Mouse (Mus musculus): ENCODE measurements around the gene Cep295nl. TPM values are rescaled to one million over a fixed set of nuclear protein-coding genes. Genes with fewer than 3 reads are reported as not detected.
"Not testable (repeated sequence)": the region's sequence is repeated elsewhere in the genome, so short reads cannot be mapped to it uniquely, and the experiment has no call there.

Gene Cep295nl
- 0.23 and 0.24 TPM in 2 replicates for polyA plus RNA-seq (2015; fragmentation: Nextera tagmentation; extraction: Ambion mirVana)

DNA sequence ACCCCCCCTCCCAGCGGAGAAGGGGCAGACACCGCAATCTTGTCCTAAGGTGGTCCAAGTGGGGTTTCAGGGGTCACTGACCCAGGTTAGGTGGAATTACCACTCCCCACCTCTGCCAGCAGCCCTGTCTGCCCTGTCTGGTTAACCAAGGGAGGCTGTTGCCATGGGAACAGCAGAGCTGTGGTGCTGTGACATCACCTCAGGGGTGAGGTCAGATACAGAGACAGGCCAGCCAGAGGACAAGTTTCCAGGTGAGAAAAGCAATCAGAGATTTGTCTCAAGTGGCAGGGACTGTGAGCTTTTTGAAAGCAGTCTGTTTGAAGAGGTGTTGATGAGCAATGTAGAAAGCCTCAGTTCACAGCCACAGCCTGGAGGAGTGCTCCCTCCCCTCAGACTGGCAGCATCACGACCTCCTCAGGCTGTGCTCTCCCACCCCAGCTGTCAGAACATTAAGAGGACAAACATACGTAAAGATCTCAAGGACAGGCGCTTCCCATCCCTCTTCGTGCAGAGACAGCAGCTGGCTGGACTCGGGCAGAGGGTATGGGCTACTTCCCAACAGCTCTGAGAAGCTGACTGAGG is at the start of gene Cep295nl:
Gene Cep295nl (minus strand): TSS at position 101 of the 582 bp plus-strand sequence.
- 31% methylated on average over 7 of the region's 7 CpGs for WGBS
- Histone ChIP-seq H3K9ac (no peak within 1 kb of the TSS), H3K4me2 (replicated peaks) (no peak within 1 kb of the TSS), H3K4me3 (replicated peaks) (no peak within 1 kb of the TSS), H3K36me3 (no peaks in the 10 kb centered on the region), H3K9me3 (no peaks in the 10 kb centered on the region), H3K27me3 (replicated peaks) (no peaks in the 10 kb centered on the region), H3K4me1 (replicated peaks) (peaks cover 29% of the 10 kb centered on the region), H3K27ac (no peak within 1 kb of the TSS)
- ATAC-seq, result no peak

DNA sequence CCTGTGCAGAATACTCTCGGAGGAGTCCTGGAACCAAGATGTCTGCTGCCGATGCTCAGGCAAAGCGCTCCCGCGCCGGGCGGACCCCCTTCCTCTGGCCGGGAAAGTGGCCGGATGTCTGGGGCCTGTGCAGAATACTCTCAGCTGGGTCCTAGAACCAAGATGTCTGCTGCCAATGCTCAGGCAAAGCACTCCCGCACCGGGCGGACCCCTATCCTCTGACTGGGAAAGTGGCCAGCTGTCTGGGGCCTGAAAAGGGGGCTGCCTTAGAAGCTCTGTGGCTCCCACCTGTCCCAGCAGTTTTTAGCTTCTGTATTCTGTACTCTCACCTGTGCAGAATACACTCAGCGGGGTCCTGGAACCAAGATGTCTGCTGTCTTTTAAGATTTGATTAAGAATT is 45.5 kb upstream of the Cep295nl start:
- H3K4me1 ChIP-seq (replicated peaks); H3K36me3 ChIP-seq; H3K27ac ChIP-seq; H3K4me2 ChIP-seq (replicated peaks); H3K4me3 ChIP-seq (replicated peaks); H3K27me3 ChIP-seq (replicated peaks); H3K9me3 ChIP-seq; H3K9ac ChIP-seq; ATAC-seq: not testable (repeated sequence)
- WGBS, result 93% methylated on average over 13 of the region's 13 CpGs

DNA sequence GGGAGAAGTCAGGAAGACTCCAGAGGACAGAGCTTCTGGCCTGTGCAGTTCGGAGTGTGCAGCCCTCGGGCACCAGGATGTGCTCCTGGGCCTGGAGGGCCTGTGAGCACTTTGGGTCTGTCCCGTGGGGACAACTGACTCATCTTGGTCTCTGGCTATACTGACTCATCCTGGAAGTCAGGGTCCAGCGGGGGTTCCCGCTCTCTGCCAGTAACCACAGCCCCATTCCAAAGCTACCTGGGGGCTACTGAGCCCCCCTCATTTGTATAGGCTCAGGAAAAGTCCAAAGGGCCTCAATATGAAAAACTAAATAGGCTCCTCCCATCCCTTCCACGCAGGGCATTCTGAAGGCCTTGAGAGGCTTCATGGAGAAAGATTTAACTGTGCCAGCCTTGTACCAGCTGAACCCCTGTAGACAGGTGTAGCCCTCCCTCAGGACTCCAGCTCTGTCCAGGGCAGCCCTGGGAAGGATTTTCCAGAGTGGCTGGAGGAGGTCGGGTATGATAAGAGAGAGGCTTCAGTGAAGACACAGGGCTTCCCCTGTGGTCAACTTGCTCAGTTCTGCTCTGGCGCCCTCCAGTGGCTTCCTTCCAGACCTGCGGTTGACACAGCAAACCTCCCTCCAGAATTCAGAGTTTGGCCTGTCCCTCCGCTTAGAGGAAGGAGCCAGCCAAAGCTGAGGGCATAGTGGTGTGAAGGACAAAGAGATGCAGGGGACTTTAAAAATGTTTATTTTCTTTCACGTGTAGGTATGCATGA is 37.1 kb upstream of the Cep295nl start:
- Histone ChIP-seq H3K4me3 (replicated peaks) (no peak overlapping the region), H3K4me2 (replicated peaks) (no peak overlapping the region), H3K9me3 (no peaks in the 10 kb centered on the region), H3K4me1 (replicated peaks) (peaks cover 8% of the 10 kb centered on the region; the same call in 1 of the 2 replicates), H3K27me3 (replicated peaks) (no peaks in the 10 kb centered on the region), H3K36me3 (no peaks in the 10 kb centered on the region), H3K27ac (no peak overlapping the region), H3K9ac (no peak overlapping the region)
- peak; percentile 65 for ATAC-seq
- WGBS, result 41% methylated on average over 11 of the region's 11 CpGs

DNA sequence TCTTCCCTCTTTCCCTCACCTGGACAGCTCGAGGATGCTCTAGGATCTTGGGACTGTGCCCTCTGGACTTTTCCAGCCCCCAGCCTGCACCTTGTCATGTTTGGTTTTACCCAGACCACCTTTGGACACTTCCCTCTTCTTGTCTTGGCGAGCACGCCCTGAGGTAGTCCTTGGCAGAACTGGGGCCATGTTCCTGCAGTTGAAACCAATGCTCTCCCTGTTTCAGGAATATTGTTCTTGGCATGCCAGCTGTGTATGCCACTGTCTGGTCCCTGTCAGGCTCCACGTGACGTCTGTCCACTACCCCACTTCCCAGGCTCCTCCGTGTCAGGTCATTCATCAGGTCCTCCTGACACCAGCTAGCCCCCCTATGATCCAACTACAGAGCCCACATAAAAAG is 36.4 kb upstream of the Cep295nl start:
- no peak for ATAC-seq
- 85% methylated on average over 6 of the region's 6 CpGs for WGBS
- no peaks in the 10 kb centered on the region for H3K27me3 ChIP-seq (replicated peaks)
- no peaks in the 10 kb centered on the region for H3K36me3 ChIP-seq
- H3K4me2 ChIP-seq (replicated peaks), result no peak overlapping the region
- H3K4me3 ChIP-seq (replicated peaks), result no peak overlapping the region
- no peak overlapping the region for H3K27ac ChIP-seq
- no peak overlapping the region for H3K9ac ChIP-seq
- peaks cover 8% of the 10 kb centered on the region; the same call in 1 of the 2 replicates for H3K4me1 ChIP-seq (replicated peaks)
- H3K9me3 ChIP-seq, result no peaks in the 10 kb centered on the region

DNA sequence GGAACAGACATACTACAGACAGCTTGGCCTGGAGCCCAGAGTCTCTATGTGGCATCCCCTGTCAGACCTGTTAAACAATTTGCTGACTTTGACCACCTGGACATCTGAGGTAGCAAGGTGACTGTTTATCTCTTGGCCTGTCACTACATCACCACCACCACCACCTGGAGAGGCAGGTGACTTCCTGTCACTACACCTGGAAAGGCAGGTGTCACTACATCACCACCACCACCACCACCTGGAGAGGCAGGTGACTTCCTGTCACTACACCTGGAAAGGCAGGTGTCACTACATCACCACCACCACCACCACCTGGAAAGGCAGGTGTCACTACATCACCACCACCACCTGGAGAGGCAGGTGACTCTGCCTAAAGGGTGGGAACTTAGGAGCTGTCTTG is 34.0 kb upstream of the Cep295nl start:
- not testable (repeated sequence) for H3K9me3 ChIP-seq; H3K4me3 ChIP-seq (replicated peaks); H3K27me3 ChIP-seq (replicated peaks); H3K4me1 ChIP-seq (replicated peaks); H3K9ac ChIP-seq; H3K36me3 ChIP-seq; H3K27ac ChIP-seq; ATAC-seq; H3K4me2 ChIP-seq (replicated peaks)

DNA sequence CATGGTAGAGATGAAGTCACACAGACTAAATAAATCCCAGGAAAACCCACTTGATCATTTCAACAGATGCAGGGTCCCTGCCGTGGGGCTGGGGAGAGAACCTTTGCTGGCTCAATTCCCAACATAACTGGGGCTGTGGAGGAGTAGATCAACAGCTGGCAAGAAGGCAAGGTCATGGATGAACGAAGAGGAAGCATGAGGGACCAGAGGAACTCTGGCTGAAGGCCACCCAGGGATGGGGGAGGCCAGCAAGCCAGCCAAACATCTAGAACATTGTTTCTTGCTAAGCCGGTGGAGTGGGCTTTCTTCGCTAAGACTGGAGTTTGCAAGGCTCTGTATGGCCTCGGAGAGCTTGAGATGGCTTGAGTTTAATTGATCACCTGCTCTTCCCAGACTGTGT is 33.6 kb upstream of the Cep295nl start:
- 52% methylated on average over 5 of the region's 5 CpGs for WGBS
- H3K9ac ChIP-seq, result no peak overlapping the region
- peaks cover 8% of the 10 kb centered on the region; the same call in 1 of the 2 replicates for H3K4me1 ChIP-seq (replicated peaks)
- no peaks in the 10 kb centered on the region for H3K27me3 ChIP-seq (replicated peaks)
- no peak for ATAC-seq
- no peaks in the 10 kb centered on the region for H3K36me3 ChIP-seq
- no peak overlapping the region for H3K27ac ChIP-seq
- H3K4me2 ChIP-seq (replicated peaks), result no peak overlapping the region
- no peaks in the 10 kb centered on the region for H3K9me3 ChIP-seq
- no peak overlapping the region for H3K4me3 ChIP-seq (replicated peaks)

DNA sequence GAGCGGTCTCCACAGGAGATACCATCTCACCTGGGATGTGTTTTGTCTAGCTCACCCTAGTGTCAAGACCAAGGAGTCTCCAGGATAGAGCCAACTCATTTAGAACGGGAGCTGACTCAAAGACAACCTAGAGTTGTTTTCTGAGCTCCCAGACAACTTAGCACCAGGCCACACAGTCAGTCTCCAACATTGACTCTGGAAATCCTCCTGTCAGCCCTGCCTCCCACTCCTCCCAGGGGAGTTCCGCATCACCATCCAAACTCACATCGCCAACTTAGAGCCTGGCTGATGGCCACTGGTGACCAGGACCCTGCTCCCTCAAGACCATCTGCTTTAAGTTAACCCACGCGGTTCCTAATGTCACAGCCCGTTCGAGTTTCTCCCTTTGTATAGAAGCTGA is 33.2 kb upstream of the Cep295nl start:
- H3K9me3 ChIP-seq, result no peaks in the 10 kb centered on the region
- no peaks in the 10 kb centered on the region for H3K36me3 ChIP-seq
- 82% methylated on average over 8 of the region's 8 CpGs for WGBS
- H3K27ac ChIP-seq, result no peak overlapping the region
- no peak overlapping the region for H3K4me3 ChIP-seq (replicated peaks)
- no peak for ATAC-seq
- no peaks in the 10 kb centered on the region for H3K27me3 ChIP-seq (replicated peaks)
- H3K4me2 ChIP-seq (replicated peaks), result no peak overlapping the region
- H3K9ac ChIP-seq, result no peak overlapping the region
- H3K4me1 ChIP-seq (replicated peaks), result peaks cover 8% of the 10 kb centered on the region; the same call in 1 of the 2 replicates

DNA sequence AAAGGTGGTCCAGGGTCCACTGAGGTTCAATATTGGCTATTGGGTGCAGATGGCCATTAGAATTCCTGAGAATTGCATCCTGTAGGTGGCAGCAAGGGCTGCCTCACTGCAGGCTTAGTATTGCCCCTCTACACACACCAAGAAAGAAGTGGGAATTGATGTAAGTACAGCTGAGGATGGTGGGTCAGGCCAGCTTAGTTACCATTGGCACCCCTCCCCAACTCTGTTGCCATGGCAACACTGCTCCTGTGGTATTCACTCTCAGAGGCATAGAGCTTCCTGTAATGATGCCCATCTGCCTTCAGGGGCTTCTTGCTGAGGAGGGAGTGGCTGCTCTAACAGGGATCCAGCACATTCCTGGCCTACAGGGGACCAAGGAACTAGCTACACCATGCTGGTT is 32.7 kb upstream of the Cep295nl start:
- Histone ChIP-seq H3K9ac (no peak overlapping the region), H3K27ac (no peak overlapping the region), H3K4me1 (replicated peaks) (peaks cover 8% of the 10 kb centered on the region; the same call in 1 of the 2 replicates), H3K4me2 (replicated peaks) (no peak overlapping the region), H3K36me3 (no peaks in the 10 kb centered on the region), H3K9me3 (no peaks in the 10 kb centered on the region), H3K4me3 (replicated peaks) (no peak overlapping the region), H3K27me3 (replicated peaks) (no peaks in the 10 kb centered on the region)
- no peak for ATAC-seq

DNA sequence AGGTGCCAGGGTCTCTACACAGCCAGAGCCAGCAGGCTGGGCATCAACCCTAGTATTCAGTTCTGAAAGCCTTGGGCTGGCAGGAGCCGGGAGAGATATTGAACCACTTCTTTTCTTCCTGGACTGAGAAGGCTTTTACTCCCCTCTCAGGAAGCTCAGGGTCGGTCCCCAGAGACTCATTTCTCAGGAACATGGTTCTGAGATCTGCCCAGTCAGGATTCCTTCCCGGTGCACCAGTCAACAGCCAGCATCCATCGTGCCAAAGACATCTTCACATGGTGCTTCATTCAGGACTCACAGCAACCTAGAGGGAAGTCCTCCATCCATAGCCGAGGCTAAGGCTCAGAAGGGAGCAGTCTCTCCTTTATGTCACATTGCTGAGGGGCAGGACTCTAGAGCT is 32.2 kb upstream of the Cep295nl start:
- no peak overlapping the region for H3K4me3 ChIP-seq (replicated peaks)
- H3K36me3 ChIP-seq, result no peaks in the 10 kb centered on the region
- H3K27me3 ChIP-seq (replicated peaks), result no peaks in the 10 kb centered on the region
- H3K4me2 ChIP-seq (replicated peaks), result no peak overlapping the region
- H3K9me3 ChIP-seq, result no peaks in the 10 kb centered on the region
- H3K27ac ChIP-seq, result no peak overlapping the region
- peaks cover 7% of the 10 kb centered on the region; the same call in 1 of the 2 replicates for H3K4me1 ChIP-seq (replicated peaks)
- 61% methylated on average over 5 of the region's 5 CpGs for WGBS
- no peak overlapping the region for H3K9ac ChIP-seq
- ATAC-seq, result no peak

DNA sequence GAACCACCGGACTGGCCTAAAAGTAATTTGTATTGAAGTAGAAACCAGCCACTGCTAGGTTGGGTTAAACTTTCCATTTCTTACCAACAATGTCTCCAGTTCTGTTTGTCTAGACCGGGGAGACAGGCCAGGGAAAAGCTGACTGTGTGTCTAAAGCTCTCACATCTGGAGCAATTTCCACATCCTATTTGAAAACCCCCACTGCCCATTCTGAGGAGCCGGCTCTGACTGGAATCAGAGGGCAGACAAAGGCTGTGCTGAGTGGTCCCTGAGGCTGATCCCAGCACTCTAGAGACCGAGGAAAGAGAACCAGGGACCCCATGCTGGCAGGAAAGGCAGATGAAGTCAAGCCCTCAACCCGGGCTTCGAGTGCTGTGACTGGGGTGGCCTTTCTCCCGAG is 30.3 kb upstream of the Cep295nl start:
- Histone ChIP-seq H3K36me3 (no peaks in the 10 kb centered on the region), H3K27ac (no peak overlapping the region), H3K9ac (no peak overlapping the region), H3K4me2 (replicated peaks) (no peak overlapping the region), H3K9me3 (no peaks in the 10 kb centered on the region), H3K4me1 (replicated peaks) (peaks cover 5% of the 10 kb centered on the region; the same call in 1 of the 2 replicates), H3K4me3 (replicated peaks) (no peak overlapping the region), H3K27me3 (replicated peaks) (no peaks in the 10 kb centered on the region)
- WGBS, result 60% methylated on average over 7 of the region's 7 CpGs
- no peak for ATAC-seq

DNA sequence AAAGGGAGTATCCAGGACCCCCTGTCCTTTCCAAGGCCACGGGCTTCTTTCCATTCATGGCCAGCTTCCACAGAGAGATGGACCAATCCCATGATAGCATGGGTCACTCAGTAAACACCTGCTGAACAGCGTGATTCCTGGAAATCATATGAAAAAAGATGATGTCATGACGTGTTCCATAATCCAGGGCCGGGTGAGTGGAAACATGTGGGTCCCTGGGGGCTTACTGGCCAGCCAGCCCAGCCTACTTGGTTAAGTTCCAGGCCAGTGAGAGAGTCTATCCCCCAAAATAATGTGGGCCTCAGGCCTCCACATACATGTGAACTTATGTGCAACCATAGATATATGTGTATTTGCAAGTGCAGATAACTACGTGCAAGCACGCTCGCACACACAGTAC is 29.6 kb upstream of the Cep295nl start:
- peaks cover 5% of the 10 kb centered on the region; the same call in 1 of the 2 replicates for H3K4me1 ChIP-seq (replicated peaks)
- no peak overlapping the region for H3K4me2 ChIP-seq (replicated peaks)
- H3K9ac ChIP-seq, result no peak overlapping the region
- no peak overlapping the region for H3K27ac ChIP-seq
- no peaks in the 10 kb centered on the region for H3K9me3 ChIP-seq
- H3K27me3 ChIP-seq (replicated peaks), result no peaks in the 10 kb centered on the region
- H3K4me3 ChIP-seq (replicated peaks), result no peak overlapping the region
- no peak for ATAC-seq
- whole genome bisulfite sequencing, result 80% methylated on average over 7 of the region's 7 CpGs
- H3K36me3 ChIP-seq, result no peaks in the 10 kb centered on the region

DNA sequence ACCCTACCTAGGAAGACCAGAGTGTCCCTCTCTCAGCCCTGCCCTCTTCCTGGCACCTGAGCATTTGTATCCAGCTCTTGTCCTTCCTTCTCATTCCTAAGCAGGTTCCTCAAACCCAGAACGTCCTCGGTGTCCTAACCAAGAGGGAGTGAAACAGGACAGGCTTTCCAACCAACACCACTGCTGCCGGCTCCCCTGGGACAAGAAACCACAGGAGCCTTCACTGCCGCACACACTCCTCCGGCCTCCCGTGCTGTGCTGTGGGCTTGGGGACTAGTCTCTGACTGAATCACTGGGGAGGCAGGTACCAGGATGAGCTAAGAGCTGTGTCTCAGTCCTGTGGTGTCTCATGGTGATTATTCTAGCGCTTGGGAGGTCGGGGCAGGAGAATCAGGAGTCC is 27.4 kb upstream of the Cep295nl start:
- Histone ChIP-seq H3K9me3 (no peaks in the 10 kb centered on the region), H3K27me3 (replicated peaks) (no peaks in the 10 kb centered on the region), H3K4me3 (replicated peaks) (no peak overlapping the region), H3K36me3 (no peaks in the 10 kb centered on the region), H3K4me1 (replicated peaks) (peaks cover 15% of the 10 kb centered on the region), H3K27ac (no peak overlapping the region), H3K9ac (no peak overlapping the region), H3K4me2 (replicated peaks) (no peak overlapping the region)
- whole genome bisulfite sequencing, result 78% methylated on average over 8 of the region's 8 CpGs
- ATAC-seq, result no peak

DNA sequence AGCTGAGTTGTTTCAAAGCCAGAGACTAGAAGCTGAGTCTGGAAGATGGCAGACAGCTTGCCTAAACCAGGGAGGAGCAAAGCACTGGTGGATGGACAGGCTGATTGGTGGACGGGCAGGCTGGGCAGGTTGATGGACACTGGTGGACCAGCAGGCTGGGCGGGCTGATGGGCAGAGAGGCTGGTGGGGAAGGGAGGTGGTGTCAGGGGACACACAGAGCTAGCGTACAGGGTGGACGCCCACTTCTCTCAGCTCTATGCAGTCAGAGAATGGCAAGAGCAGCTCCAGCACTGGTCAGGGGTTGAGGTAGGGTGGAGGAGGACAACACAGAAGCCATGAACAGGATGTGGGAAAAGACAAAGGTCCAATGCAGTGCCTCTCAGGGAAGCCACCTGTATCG is 27.0 kb upstream of the Cep295nl start:
- Histone ChIP-seq H3K27ac (no peak overlapping the region), H3K4me3 (replicated peaks) (no peak overlapping the region), H3K4me1 (replicated peaks) (peaks cover 15% of the 10 kb centered on the region), H3K36me3 (no peaks in the 10 kb centered on the region), H3K9ac (no peak overlapping the region), H3K27me3 (replicated peaks) (no peaks in the 10 kb centered on the region), H3K4me2 (replicated peaks) (no peak overlapping the region), H3K9me3 (no peaks in the 10 kb centered on the region)
- ATAC-seq, result no peak
- WGBS, result 72% methylated on average over 5 of the region's 5 CpGs

Measured in intestine, embryonic 15.5 days (tissue).